Mouse (Mus musculus) embryonic facial prominence, embryonic 10.5 days (tissue): ENCODE data around the gene Rbbp5. TPM values are rescaled to one million over a fixed set of nuclear protein-coding genes. Genes with fewer than 3 reads are reported as not detected.

Experiments
- DNase-seq: peaks from one replicate; pipeline ENCODE4 v3.0.0-alpha.2; 2017; ENCODE audit warnings: low spot score
- H3K27ac ChIP-seq: fragments of 300-500 bp; sonication (generic); replicated peaks from 2 replicates; pipeline ENCODE4 v1.5.1; 2016; ENCODE audit warnings: mild to moderate bottlenecking
- H3K27me3 ChIP-seq: fragments of 300-500 bp; sonication (generic); replicated peaks from 2 replicates; pipeline ENCODE4 v1.6.1; 2016; ENCODE audit warnings: low read depth, mild to moderate bottlenecking; ENCODE audit not compliant: poor library complexity, severe bottlenecking
- H3K36me3 ChIP-seq: fragments of 300-500 bp; sonication (generic); replicated peaks from 2 replicates; pipeline ENCODE4 v1.6.1; 2016; ENCODE audit warnings: mild to moderate bottlenecking, moderate library complexity
- H3K4me1 ChIP-seq: fragments of 300-500 bp; sonication (generic); 2 replicates; pipeline ENCODE4 v1.6.1; 2016
- H3K4me3 ChIP-seq: fragments of 300-500 bp; sonication (generic); 2 replicates; pipeline ENCODE4 v1.5.1; 2016; ENCODE audit warnings: mild to moderate bottlenecking, moderate library complexity
- H3K9me3 ChIP-seq: fragments of 300-500 bp; sonication (generic); 2 replicates; pipeline ENCODE4 v1.6.1; 2016; ENCODE audit warnings: mild to moderate bottlenecking
- WGBS: fragments of 180-500 bp; shearing (Covaris S2); methylation state at CpG from one replicate; pipeline ENCODE4 v1.1.7; 2016; 5-methylcytosine and 5-hydroxymethylcytosine counted together
- polyA plus RNA-seq: library from polyadenylated mRNA; unstranded; fragments of >200 nt; fragmentation: Nextera tagmentation; extraction: Ambion mirVana; gene quantifications from 2 replicates; pipeline ENCODE4 v1.2.1, GENCODE M21; 2016

Rbbp5 gene
- polyA plus RNA-seq, result 61.9 and 66.2 TPM in 2 replicates

DNA sequence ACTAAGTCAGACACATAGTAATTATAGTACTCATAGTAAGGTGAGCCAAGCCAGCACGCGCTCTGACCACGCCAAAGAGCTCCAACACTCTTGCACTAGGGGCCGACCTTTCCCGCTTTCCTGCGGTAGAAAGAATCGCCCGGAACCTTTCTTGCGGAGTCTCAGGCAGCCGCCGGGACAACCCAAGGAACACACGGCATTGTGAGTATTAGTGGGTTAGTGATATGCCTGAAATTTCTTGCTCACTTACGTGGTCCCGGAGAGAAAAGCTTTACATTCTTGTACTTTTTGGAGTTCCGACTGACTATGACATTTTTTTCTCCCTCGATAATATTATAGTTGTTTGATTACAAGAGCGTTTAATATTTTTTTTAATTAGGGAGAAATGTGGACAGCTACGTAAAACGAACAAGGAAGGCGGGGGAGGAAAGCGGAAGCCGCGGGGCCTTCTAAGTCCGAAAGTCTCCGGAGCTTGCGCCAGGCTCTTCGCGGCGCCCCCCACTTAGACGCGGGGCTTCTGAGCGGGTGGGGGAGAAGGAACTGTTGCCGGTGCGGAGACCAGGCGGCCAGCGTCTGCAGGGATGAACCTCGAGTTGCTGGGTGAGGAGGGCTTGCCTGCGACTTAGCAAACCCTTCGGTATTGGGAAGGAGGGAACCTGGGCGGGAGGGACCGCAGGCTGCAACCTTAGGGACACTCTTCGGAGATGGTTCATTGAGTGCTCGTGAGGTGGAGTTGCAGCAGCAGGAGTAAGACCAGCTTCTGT is at the start of gene Rbbp5:
TSS of gene Rbbp5 (plus strand) at position 438 of the 764 bp plus-strand sequence.
- peak within 1 kb of the TSS; percentile 88 for H3K4me3 ChIP-seq
- DNase-seq, result peak; percentile 87
- H3K4me1 ChIP-seq, result peaks cover 29% of the 10 kb centered on the region
- H3K36me3 ChIP-seq, result no peaks in the 10 kb centered on the region
- no peaks in the 10 kb centered on the region for H3K9me3 ChIP-seq
- under 1% methylated on average over 43 of the region's 43 CpGs for WGBS
- no peaks in the 10 kb centered on the region for H3K27me3 ChIP-seq
- H3K27ac ChIP-seq, result peak within 1 kb of the TSS; percentile 92

DNA sequence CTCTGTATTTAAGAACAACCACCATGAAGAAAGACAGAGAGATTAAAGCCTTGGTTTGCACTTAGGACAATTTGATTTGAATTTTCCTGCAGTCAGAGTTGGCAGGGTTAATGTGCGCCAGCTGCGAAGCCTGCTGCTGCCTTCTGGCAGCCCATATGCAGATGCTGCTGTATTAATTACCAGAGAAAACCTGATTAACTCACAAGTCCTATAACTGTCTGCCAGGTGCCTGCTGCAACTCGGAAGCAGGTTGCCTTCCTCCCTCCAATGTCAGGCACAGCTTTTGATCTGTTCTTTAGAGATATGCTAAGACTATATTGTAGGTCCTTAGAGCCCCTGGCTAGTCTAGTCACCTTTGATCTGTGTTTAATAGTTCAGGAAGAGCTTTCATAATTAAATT is 46.3 kb upstream of the Rbbp5 start:
- H3K27me3 ChIP-seq, result no peaks in the 10 kb centered on the region
- H3K4me1 ChIP-seq, result peaks cover 20% of the 10 kb centered on the region
- 68% methylated on average over 3 of the region's 3 CpGs for WGBS
- peak; percentile 52 for DNase-seq
- peaks cover 11% of the 10 kb centered on the region for H3K36me3 ChIP-seq
- no peaks in the 10 kb centered on the region for H3K9me3 ChIP-seq
- no peak overlapping the region for H3K27ac ChIP-seq
- H3K4me3 ChIP-seq, result no peak overlapping the region

DNA sequence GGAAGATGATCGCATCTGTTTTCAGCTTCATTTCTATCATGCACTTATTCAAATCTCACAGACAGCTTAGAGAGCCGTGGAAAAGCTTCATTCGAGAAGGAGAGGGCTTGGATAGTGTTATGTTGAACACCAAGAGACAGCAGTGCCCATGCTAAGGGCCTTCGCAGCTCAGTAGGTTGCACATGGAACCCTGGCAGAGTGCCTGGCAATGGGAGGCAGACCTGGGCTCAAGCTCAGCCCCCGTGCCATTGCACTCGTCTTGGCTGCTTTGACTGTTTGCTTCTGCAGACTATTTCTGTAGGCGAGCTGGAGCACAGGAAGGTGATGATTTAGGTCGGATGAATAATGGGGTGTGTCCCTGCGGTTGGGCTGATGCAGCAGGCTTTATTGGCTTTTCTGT is 45.4 kb upstream of the Rbbp5 start:
- H3K27me3 ChIP-seq, result no peaks in the 10 kb centered on the region
- 89% methylated on average over 9 of the region's 9 CpGs for WGBS
- no peak overlapping the region for H3K4me3 ChIP-seq
- H3K27ac ChIP-seq, result no peak overlapping the region
- peaks cover 15% of the 10 kb centered on the region for H3K36me3 ChIP-seq
- DNase-seq, result no peak
- H3K4me1 ChIP-seq, result peaks cover 17% of the 10 kb centered on the region
- H3K9me3 ChIP-seq, result no peaks in the 10 kb centered on the region

DNA sequence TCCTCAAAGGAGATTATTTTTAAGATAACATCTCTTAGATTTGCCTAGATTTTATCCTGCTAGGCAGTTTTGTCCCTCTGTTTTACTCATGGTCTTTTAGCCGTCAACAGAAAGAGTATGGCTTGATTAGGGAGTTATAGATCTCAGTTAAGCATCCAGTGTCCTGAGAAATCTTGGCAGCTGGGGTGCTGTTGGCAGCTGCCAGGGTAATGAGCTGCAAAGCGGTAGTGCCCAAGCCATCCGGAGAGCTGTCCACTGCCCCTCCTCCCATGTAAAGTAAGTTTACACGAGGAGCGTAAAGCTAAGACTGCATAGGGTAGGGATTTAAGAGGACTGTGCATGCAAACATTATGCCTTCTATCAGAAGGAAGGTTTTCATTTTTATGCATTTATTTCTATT is 43.8 kb upstream of the Rbbp5 start:
- H3K4me1 ChIP-seq, result peaks cover 19% of the 10 kb centered on the region
- H3K27me3 ChIP-seq, result no peaks in the 10 kb centered on the region
- no peak overlapping the region for H3K4me3 ChIP-seq
- H3K36me3 ChIP-seq, result peaks cover 19% of the 10 kb centered on the region
- WGBS, result 90% methylated on average over 5 of the region's 5 CpGs
- no peaks in the 10 kb centered on the region for H3K9me3 ChIP-seq
- H3K27ac ChIP-seq, result no peak overlapping the region
- no peak for DNase-seq

DNA sequence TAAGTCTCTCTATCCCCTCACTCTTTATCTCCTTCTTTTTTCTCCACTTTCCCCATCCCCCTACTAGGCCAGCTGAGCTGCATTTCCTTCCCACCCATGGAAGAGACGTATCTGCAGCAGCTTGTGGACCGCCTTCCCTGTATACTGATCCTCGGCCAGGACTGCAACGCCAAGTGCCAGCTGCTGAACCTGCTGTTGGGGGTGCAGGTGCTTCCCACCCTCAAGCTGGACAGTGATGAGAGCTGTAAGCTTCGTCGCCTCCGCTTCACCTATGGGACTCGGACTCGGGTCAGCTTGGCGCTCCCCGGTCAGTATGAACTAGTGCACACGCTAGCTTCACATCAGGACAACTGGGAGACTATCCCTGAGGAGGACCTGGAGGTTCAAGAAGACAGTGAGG is 43.1 kb upstream of the Rbbp5 start:
- 91% methylated on average over 12 of the region's 12 CpGs for WGBS
- no peak for DNase-seq
- Histone ChIP-seq H3K27ac (no peak overlapping the region), H3K9me3 (no peaks in the 10 kb centered on the region), H3K27me3 (no peaks in the 10 kb centered on the region), H3K4me3 (no peak overlapping the region), H3K4me1 (peaks cover 19% of the 10 kb centered on the region), H3K36me3 (peaks cover 19% of the 10 kb centered on the region)

DNA sequence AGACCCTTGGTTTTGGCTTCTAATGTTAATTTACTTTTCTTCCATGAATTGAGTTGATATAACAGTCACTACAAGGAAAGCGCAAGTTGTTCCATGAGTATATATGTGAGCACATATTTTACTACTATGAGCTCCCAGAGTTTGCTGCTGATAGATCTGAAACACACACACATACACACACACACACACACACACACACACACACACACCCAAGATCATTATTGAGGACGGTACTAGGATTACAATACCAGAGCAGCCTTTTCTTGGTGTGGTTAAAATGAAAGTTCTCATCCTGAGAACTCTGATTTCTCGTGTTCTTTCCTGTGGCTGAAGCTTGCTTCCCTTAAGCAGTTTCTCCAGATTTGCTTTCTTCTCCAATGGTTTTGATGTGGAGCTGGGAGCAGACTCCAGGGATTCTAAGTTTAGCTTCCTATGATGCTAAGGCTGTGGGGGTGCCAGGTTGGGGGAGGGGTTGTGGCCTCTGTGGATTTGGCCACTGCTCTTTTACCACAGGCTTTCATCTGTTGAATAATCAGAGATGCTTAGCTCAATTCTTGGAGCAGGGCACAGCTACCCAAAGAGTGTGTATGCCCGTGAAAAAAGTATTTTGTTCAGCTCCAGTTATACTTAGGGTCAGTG is 40.7 kb upstream of the Rbbp5 start:
- Histone ChIP-seq H3K4me1 (0 out of 2 replicates have a peak, but pooled peaks cover 7% of the 10 kb centered on the region), H3K4me3 (no peak overlapping the region), H3K27ac (no peak overlapping the region), H3K9me3 (0 out of 2 replicates have a peak, but pooled peaks cover 4% of the 10 kb centered on the region), H3K27me3 (no peaks in the 10 kb centered on the region), H3K36me3 (peaks cover 40% of the 10 kb centered on the region)
- WGBS, result 78% methylated on average over 4 of the region's 4 CpGs
- DNase-seq, result no peak

DNA sequence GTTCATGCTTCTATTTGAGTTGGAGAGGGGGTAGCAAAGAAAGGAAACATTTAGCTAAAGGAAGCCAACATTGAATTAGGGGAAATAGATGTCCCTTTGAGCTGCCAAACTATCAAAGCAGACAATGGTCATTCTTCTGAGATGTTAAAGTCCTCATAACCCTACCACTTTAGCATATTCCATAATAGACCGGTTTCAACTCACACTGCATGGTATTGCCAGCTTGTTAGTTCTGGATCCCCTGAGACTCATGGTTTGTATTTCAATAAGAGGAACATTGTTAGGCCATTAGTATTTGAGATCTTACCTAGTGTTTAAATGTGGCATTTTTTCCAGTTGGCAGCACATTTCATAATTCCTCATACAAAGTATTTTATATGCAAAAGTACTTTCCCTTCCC is 40.2 kb upstream of the Rbbp5 start:
- Histone ChIP-seq H3K36me3 (peaks cover 45% of the 10 kb centered on the region), H3K4me1 (0 out of 2 replicates have a peak, but pooled peaks cover 4% of the 10 kb centered on the region), H3K27ac (no peak overlapping the region), H3K9me3 (0 out of 2 replicates have a peak, but pooled peaks cover 4% of the 10 kb centered on the region), H3K27me3 (no peaks in the 10 kb centered on the region), H3K4me3 (no peak overlapping the region)
- WGBS, result 80% methylated on average over 1 of the region's 1 CpGs
- no peak for DNase-seq

DNA sequence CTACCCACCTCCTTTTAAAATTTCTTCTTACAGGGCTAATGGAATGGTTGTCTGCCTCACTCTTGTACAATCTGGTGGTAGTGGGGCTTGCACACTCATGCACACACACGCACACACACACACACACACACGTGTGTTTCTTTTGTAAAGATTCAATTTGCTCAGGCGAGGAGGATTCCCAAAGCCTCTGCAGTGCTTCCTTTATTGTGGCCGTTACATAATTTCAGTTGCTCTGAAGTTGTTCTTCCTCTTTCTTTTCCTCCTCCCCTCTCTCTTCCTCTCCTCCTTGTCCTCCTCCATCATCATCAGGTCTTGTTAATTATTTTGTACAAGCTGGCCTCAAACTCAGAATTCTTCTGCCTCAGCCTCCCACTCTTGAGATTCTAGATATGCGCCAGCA is 39.8 kb upstream of the Rbbp5 start:
- peaks cover 49% of the 10 kb centered on the region for H3K36me3 ChIP-seq
- 0 out of 2 replicates have a peak, but pooled peaks cover 4% of the 10 kb centered on the region for H3K4me1 ChIP-seq
- no peak for DNase-seq
- no peaks in the 10 kb centered on the region for H3K27me3 ChIP-seq
- H3K9me3 ChIP-seq, result 0 out of 2 replicates have a peak, but pooled peaks cover 4% of the 10 kb centered on the region
- no peak overlapping the region for H3K27ac ChIP-seq
- no peak overlapping the region for H3K4me3 ChIP-seq
- whole genome bisulfite sequencing, result 84% methylated on average over 5 of the region's 5 CpGs

DNA sequence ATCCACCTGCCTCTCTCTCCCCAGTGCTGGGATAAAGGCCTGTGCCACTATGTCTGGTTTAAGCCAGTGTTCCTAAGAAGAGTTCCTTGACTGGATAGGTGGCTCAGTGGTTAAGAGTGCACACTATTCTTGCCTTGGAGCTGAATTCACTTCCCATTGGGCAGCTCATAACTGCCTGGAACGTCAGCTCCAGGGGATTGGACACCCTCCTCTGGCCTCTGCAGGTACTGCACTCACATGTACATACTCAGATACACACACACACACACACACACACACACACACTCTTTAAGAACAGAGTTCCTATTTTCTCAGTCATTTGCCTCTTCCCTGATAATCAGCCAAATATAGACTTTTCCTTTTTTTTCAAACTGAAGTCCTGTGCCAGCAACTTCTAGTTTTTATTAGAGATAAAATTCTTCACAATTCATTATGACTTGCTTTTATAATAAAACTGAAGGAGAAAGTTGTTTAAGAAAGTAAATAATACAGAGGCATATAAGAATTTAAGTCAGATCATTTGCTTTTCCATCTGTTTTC is 36.2 kb upstream of the Rbbp5 start:
- no peaks in the 10 kb centered on the region for H3K27me3 ChIP-seq
- no peak for DNase-seq
- H3K27ac ChIP-seq, result no peak overlapping the region
- 76% methylated on average over 1 of the region's 1 CpGs for WGBS
- H3K4me1 ChIP-seq, result 0 out of 2 replicates have a peak, but pooled peaks cover 4% of the 10 kb centered on the region
- H3K9me3 ChIP-seq, result 0 out of 2 replicates have a peak, but pooled peaks cover 4% of the 10 kb centered on the region
- no peak overlapping the region for H3K4me3 ChIP-seq
- peaks cover 39% of the 10 kb centered on the region for H3K36me3 ChIP-seq

DNA sequence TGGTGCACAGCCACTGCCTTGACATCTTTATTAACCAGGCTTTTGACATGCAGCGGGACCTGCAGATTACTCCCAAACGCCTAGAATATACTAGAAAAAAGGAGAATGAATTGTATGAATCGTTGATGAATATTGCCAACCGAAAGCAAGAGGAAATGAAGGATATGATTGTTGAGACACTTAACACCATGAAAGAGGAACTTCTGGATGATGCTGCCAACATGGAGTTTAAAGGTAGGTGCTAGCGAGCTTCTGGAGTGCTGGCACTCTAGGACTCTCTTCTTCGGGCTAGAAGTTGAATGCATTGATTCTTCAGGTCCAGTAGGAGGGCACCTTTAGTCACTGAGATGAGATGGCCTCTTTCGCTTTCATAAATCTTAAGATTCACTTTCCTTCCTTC is 27.4 kb upstream of the Rbbp5 start:
- 93% methylated on average over 7 of the region's 7 CpGs for WGBS
- Histone ChIP-seq H3K36me3 (peaks cover 57% of the 10 kb centered on the region), H3K4me3 (no peak overlapping the region)

DNA sequence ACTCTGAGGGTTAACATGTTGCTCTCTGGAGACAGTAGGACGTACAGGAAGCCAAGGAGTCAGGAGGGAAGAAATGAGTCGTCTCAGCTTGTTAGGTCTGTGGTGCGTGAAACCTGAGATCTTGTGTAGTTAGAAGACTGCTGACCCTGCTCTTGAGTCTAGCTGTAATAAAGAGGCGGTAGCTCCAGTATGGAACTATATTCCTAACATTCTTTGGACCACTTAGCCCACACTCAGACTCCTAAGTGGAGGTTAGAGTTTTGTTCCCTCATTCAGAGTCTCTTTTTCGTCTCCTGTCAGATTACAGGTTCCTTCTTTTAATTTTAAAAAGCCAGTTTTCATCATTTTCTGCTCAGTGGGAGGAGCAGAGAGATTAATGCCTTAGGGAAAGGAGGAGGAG is 12.5 kb upstream of the Rbbp5 start:
- no peak for DNase-seq
- Histone ChIP-seq H3K36me3 (peaks cover 56% of the 10 kb centered on the region), H3K4me3 (no peak overlapping the region), H3K9me3 (no peaks in the 10 kb centered on the region), H3K27ac (no peak overlapping the region), H3K27me3 (no peaks in the 10 kb centered on the region), H3K4me1 (0 out of 2 replicates have a peak, but pooled peaks cover 6% of the 10 kb centered on the region)
- 77% methylated on average over 5 of the region's 5 CpGs for WGBS

More for the DNA sequence above, 27.4 kb upstream of the Rbbp5 start:
- H3K27ac ChIP-seq, result no peak overlapping the region
- no peaks in the 10 kb centered on the region for H3K27me3 ChIP-seq
- no peak for DNase-seq
- no peaks in the 10 kb centered on the region for H3K4me1 ChIP-seq
- H3K9me3 ChIP-seq, result no peaks in the 10 kb centered on the region

DNA sequence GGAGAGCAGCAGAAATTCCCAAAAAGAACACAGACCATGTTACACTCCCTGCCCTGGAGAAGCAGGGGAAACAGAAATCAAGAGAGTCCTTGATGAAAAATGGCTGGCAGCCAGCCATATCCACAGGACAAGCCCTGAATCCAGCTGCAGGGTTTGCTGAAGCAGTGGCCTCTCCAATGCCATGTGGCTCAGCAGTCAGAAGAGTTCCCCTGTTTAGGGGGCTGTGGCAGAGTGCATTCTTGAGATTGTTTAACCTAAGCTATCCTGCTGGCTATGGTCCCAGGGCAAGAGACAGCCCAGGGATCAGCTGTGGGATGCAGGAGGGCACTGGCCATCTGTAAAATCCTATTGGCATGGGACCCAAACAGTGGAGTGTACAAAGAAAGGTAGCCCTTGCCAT is 8.2 kb upstream of the Rbbp5 start:
- H3K27me3 ChIP-seq, result no peaks in the 10 kb centered on the region
- H3K36me3 ChIP-seq, result peaks cover 26% of the 10 kb centered on the region
- no peak overlapping the region for H3K27ac ChIP-seq
- DNase-seq, result no peak
- H3K4me1 ChIP-seq, result 0 out of 2 replicates have a peak, but pooled peaks cover 6% of the 10 kb centered on the region
- no peak overlapping the region for H3K4me3 ChIP-seq
- H3K9me3 ChIP-seq, result no peaks in the 10 kb centered on the region
